Mouse (Mus musculus) adrenal gland, postnatal 25 days (tissue): Measurements from ENCODE around the gene Chsy1. TPM values are rescaled to one million over a fixed set of nuclear protein-coding genes. Genes with fewer than 3 reads are reported as not detected.

Experiments
- DNase-seq: peaks from one replicate; pipeline ENCODE4 v3.0.0; 2021; ENCODE audit warnings: mixed read lengths
- long read RNA-seq: library from polyadenylated mRNA; stranded (forward); transcript quantifications from one replicate; pipeline ENCODE4 v2.0.0, GENCODE M21; 2021
- total RNA-seq: library from RNA; stranded (reverse); gene quantifications from 2 replicates; pipeline ENCODE4 v1.2.3, GENCODE M21; 2021

The Chsy1 gene
- 12.6 and 15.2 TPM in 2 replicates for total RNA-seq
- long read RNA-seq, full-length matches to known transcripts = 5 of 8 reads
- long read RNA-seq, partial matches to known transcripts = 1 of 8 reads
- long read RNA-seq, other reads (novel, unspliced or antisense) = 2 of 8 reads

GRCm38 (mm10) chr7:66108961-66109854 lies at the start of gene Chsy1:
TSS of gene Chsy1 (plus strand) at chr7:66109515.
- DNase-seq = peak; percentile 90

DNA sequence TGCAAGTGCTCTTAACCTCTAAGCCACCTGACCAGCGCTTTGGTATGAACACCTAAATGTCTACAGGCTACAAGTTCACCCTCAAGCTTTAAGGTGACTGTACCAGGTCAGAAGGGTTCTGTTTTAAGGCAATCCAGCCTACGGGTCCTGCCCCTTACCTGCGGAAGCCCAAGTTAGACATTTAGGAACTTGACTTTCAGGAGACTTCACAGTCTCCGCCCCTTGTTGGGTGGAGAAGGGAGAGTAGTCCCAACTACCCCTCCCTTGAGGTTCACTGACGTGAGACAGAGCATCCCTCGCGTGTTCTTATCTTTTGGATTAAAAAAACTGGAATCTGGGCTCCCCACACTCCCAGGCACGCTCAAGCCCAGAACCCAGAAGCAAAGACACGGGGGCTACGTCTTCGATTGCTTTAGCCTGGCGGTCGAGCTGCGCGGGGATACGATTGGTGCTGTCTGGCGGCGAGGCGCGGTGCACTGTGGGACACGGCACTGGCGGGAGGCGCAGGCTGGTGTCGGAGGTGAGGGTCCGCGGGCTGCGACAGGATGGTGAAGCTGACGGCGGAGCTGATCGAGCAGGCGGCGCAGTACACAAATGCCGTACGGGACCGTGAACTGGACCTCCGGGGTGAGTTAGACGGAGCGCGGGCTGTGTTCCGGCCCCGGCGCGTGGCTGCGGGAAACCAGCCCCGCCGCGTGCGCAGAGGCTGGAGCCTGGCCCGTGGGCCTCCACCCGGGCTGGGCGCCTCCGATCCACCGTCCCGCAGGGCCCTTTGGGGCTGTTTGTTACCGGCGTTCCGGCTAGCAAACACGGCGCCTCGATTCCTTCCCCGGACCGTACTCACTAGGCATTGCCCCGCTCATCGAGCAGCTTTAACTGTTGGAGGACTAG lies 49.0 kb upstream of the Chsy1 start:
- DNase-seq = peak; percentile 89

DNA sequence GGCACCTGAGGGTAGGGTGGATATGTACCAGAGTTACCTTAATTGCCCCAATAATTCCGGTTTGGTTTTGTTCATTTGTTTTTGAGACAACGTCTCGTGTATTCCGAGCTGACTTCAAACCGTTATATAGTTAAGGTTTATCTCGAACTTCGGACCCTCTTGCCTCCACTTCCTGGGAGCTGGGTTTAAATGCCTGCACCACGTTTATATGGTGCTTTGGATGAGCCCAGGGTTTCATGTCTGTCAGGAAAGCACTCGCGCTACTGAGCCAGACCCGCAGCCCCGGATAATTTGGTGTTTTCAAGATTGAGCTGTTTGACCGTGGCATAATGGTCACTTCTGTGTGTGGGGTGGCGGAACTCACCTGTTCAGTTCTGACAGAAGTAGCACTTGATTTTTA lies 48.3 kb upstream of the Chsy1 start:
- no peak for DNase-seq

DNA sequence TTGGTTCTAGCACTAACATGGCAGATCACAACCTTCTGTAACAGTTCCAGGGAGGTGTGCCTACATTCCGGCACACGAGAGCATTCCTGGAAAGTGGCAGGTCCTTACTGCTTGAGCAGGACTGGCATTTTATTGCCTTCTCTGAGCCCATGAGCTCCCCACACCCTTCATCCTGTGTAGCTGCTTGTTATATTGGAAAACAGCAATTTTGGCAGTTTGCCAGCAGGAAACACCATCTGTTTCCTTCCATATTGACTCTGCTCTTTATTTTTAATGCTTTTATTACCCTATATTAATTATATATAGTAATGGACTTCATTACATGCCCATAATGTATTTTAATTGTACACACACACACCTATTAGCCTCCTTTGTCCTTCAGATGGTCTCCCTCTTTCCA lies 32.9 kb upstream of the Chsy1 start:
- no peak for DNase-seq

- peak; percentile 94 for DNase-seq
Measured at GRCm38 (mm10) chr7:66079364-66080230, 29.7 kb upstream of the Chsy1 start, which contains the start of gene Selenos. TSS of gene Selenos (plus strand) at chr7:66079649.

DNA sequence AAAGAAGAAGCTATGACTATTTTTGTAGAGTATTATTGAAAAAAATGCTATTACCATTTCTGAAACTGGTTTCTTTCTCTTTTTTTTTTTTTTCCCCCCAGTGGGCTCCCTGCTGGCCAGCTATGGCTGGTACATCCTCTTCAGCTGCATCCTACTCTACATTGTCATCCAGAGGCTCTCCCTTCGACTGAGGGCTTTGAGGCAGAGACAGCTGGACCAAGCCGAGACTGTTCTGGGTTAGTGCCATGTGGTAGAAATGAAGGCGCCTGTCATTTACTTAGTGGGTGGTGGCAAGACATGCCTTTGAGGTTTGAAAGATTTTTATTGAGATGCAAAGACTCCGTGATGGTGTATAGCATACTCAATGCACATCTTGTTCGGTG lies 29.1 kb upstream of the Chsy1 start:
- no peak for DNase-seq

DNA sequence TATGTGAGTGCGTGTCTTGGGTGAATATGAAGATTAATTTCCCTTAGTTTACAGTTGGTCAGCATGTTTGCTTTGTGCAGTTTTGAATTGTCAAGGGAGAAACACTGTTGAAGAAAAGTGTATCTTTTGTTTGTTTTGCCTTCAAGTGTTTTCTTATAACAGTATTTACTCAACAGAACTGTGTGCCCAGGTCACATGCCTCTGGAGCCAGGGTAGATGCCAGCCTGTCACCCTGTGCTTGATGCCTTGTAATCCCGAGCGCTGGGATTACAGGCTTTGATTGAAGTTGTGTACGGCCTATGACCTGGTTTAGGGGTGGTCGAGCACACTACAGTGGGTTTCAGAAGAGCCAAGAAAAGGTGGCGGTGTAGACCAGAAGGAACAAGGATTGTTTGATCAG lies 25.6 kb upstream of the Chsy1 start:
- DNase-seq = no peak

- no peak for DNase-seq
Measured at GRCm38 (mm10) chr7:66084546-66084945, 24.8 kb upstream of the Chsy1 start.

DNA sequence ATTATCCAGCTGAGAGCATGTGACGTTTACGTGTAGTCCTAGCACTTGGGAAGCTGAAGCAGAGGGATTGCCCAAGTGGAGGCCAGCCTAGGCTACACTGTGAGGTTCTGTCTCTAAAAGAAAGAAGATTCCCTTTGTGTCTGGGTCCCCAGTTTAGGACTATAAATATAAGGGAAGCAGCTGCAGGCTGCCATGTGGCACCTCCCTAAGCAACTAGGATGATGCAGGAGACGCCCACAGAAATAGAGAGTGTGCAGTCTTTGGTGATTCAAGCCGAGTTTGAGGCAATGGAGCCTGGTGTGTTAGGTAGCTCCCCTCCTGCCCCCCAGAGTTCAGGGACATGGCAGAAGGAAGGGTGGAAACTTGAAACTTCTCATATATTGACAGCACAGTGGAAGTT lies 21.7 kb upstream of the Chsy1 start:
- DNase-seq = no peak

GRCm38 (mm10) chr7:66088077-66088476 lies 21.2 kb upstream of the Chsy1 start:
- DNase-seq = no peak

DNA sequence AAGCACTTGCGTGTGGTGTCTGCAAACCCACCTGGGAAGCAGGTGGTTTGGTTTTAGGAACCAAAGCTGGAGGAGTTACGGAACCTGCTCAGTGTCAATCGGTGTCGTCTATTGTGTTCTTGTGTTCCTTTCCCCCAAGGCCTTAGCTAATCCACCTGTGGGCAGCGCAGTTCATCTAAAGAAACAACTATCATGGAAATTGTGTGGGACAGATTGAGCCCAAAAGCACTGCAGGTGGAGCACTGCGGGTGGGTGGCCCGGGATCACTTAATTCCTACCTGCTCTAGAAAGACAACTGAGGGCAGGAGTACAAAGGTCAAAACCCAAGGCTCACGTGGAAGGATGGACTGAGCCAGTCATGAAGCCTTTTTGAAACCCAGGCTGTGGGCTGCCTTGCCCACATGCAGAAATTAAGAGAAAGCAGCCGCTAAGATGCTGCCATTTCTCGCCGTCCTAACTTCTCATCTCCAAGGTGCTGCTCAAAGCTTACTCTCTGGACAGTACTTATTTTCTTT lies 18.6 kb upstream of the Chsy1 start:
- no peak for DNase-seq

DNA sequence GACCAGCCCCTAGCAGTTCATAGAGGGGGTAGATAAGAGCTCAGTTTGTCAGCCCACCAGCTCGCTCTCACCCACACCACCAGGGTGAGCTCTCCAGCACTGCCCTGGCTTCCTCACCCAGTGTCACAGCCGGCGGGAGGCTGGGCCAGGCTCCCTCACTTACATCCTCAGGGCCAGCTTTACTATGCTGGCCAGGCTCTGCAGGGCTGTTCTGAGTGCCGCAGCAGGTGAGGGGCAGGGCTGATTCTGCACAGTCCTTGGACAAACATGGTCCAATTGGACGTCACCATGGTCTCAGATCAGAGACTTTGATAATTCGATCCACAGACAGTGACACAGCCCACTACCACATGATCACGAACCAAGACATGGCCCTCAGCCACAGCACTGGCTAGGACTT lies 17.8 kb upstream of the Chsy1 start:
- no peak for DNase-seq

- DNase-seq = no peak
Measured at GRCm38 (mm10) chr7:66092656-66093055, 16.7 kb upstream of the Chsy1 start.

GRCm38 (mm10) chr7:66094141-66094540 lies 15.2 kb upstream of the Chsy1 start:
- peak; percentile 27 for DNase-seq

GRCm38 (mm10) chr7:66098803-66099202 lies 10.5 kb upstream of the Chsy1 start:
- no peak for DNase-seq

GRCm38 (mm10) chr7:66101866-66102265 lies 7.4 kb upstream of the Chsy1 start:
- no peak for DNase-seq

- no peak for DNase-seq
Measured at GRCm38 (mm10) chr7:66104531-66104930, 4.8 kb upstream of the Chsy1 start.

DNA sequence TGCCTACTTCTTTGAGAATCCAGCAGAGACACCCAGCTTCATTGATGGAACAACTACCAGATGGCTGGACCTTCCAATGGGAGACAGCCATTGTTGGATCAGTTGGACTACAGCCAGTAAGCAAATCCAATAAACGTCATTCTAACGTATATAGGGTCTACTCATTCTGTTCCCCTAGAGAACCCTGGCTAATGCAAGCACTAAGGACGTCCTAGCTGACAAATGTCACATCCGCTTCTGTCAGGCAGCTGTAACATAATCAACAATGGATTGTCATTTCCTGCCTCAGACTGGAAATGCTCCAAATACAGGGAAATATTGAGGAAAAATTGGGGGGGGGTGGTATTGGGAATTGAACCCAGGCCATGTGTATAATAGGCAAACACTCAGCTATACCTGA lies 3.5 kb upstream of the Chsy1 start:
- no peak for DNase-seq

- DNase-seq = no peak
Measured at GRCm38 (mm10) chr7:66106581-66107056, 2.7 kb upstream of the Chsy1 start.

DNA sequence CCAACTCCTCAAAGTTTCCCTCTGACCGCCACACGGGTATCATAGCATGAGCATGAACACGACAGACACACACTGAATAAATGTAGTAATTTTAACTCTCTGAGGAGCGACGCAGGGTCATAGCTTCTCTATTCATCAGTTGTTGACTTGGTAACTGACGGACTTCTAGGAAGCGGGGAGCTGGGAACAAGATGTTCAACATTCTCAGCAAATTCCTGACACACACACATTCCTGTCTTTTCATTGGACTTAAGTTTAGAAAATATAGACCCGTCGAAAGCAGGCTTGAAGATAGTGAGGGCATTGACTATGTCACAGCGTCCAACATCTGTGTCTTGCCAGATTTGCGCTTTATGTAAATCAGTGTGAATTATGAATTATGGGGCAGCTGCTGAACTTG lies 2.1 kb upstream of the Chsy1 start:
- DNase-seq = no peak

DNA sequence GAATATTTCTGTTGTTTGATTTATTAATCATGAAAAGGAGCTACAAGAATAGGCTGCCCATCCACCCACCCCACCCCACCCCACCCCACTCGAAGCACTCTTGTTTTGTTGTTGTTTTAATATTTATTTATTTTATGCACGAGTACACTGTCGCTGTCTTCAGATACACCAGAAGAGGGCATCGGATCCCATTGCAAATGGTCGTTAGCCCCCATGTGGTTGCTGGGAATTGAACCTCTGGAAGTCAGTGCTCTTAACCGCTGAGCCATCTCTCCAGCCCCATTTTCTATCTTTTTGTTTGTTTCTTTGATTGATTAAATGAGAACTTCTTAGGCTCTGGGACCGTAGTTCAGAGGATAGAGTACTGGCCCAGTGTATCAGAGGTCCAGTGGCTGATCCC lies 1.4 kb upstream of the Chsy1 start:
- no peak for DNase-seq
